Mouse (Mus musculus) heart, postnatal 4 days (tissue): Measurements from ENCODE around the gene Cad. TPM values are rescaled to one million over a fixed set of nuclear protein-coding genes. Genes with fewer than 3 reads are reported as not detected.
"Not testable (repeated sequence)": the region's sequence is repeated elsewhere in the genome, so short reads cannot be mapped to it uniquely, and the experiment has no call there.

ENCODE experiments used
- DNase-seq: peaks from one replicate; pipeline ENCODE4 v3.0.0; 2021
- total RNA-seq, 2 experiments: library from RNA; stranded (reverse); gene quantifications; 2 replicates each; pipeline ENCODE4 v1.2.3; 2021

Cad gene
- 10 to 100 TPM; 33.5 to 40.7 TPM for total RNA-seq

DNA sequence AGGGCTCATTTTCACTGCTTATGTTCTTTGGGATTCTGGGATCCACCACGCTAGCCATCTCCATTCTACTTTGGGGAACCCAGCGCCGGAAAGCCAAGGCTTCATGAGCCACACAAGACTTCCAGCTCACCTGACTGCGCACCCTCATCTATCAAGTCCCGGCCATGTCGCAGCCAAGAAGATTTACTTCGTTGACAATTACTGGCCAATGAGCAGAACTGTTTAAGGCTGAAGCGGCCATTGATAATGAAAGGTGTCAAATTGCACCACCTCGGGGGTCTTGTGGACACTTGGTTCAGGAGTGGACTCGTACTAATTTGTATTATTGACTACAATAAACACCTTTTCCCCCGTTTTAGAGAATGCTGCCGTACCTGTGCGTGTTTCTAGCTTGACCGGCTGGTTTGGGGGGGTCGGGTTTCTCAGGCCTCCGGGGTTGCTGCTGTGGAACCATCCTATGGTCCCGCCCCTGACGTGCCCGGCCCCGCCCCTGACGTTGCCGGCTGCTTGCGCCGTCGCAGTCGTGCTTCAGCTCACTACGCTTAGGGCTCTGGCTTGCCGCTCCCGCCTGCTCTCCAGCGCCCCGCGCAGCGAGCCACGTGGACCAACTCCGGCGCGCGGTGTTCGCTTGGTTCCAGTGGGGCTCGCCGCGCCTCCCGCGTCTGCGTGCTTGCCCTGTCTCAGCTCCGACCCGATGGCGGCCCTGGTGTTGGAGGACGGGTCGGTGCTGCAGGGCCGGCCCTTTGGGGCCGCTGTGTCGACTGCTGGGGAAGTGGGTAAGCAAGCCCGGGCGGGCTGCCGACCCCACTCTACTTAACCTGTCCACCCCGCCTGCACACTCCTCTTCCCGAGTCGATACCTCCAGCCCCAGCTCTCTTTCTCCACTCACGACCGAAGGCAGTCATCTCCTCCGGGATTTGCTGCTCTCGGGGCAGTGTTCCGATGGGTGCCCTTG lies at the start of gene Cad:
Gene Cad, plus strand, starts transcription at position 520 of the 955 bp plus-strand sequence.
- peak; percentile 97 for DNase-seq

DNA sequence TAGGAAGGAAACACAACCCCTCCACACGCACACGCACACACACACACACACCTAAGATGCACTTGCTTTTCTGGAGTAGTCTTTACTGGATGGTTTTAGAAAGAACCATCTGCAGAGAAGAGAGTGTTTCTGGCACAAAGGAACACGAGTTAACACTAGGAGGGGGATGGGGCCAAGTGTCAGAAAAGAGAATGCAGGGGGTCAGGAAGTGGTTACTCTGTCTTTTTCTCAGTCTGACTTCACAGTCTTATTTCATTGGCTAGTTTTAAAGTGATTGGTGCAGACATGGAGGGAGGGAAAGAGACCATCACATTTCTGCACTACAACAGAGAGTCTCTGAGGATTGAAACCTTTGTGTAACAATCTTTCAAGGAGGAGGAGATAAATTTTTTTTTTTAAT lies 41.8 kb upstream of the Cad start:
- DNase-seq, result no peak

- no peak for DNase-seq
These were observed 38.7 kb upstream of the Cad start for GRCm38 (mm10) chr5:31015913-31016312.

- DNase-seq, result not testable (repeated sequence)
These were observed 32.8 kb upstream of the Cad start for GRCm38 (mm10) chr5:31021790-31022189.

- DNase-seq, result no peak
These were observed 31.9 kb upstream of the Cad start for GRCm38 (mm10) chr5:31022690-31023089.

DNA sequence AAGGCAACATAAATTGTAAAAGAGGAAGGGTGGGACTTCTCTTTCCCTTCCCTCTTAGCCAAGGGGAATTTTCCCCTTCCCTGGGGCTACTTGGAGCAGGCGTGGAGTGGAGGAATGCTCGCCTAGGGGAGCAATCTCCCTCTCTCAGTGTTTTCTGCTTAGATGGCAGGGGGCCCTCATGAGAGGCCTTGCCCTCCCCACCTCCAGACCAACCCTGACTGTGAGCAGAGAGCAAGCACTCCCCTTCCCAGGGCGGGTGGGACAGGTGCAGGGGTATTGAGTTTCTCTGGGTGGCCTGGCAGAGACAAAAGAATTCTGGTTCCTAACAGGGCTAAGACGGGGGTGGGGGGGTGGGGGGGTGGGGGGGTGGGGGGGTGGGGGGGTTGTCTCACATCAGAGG lies 31.3 kb upstream of the Cad start:
- DNase-seq, result no peak

DNA sequence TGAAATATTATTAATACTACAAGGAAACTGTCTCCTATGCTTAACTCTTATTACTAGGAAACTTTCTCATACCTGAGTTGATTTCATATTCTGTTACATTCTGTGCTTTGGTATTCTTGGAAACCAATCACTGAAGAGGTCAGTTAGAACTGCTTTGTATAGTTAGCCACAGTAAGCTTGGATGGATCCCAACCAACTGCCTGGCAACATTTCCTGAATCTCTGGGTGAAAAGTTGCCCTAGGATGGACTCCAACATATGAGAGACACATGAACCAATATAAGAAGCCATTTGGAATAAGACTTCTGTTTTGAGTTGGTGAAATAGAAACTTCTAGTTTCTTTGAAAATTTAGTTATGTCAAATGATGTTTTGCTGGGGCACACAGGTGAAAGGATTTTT lies 29.9 kb upstream of the Cad start:
- DNase-seq, result no peak

DNA sequence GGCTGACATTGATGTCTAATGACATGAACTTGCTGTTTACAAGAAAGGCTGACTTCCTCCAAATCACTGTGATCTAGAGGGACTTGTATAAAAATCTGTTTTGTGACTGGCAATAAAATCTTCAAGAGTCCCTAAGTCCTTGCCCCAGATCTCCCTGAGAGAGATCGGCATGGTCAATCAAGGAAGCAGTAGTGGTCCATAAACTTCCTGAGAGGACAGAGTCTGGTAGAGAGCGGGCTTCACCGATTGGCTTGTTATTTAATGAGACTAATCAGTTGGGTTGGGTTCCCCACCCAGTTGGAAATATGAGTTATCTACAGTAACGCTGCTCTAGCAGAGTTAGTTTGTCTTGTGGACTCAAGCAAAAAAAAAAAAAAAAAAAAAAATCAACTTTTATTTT lies 23.7 kb upstream of the Cad start:
- DNase-seq, result no peak

DNA sequence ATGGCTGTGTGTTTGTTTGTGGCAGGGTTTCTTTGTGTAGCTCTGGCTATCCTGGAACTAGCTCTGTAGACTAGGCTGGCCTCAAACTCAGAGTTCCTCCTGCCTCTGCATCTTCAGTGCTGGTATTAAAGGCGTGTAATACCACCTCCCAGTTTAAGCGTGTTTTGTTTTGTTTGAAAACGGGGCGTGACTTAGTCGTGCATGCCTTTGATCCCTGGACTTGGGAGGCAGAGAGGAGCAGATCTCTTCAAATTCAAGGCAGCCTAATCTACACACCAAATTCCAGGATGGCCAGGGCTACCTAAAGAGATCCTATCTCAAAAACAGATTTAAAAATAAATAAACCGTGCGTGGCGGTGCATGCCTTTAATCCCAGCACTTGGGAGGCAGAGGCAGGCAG lies 23.1 kb upstream of the Cad start:
- DNase-seq, result no peak

GRCm38 (mm10) chr5:31034669-31035068 lies 19.9 kb upstream of the Cad start:
- no peak for DNase-seq

DNA sequence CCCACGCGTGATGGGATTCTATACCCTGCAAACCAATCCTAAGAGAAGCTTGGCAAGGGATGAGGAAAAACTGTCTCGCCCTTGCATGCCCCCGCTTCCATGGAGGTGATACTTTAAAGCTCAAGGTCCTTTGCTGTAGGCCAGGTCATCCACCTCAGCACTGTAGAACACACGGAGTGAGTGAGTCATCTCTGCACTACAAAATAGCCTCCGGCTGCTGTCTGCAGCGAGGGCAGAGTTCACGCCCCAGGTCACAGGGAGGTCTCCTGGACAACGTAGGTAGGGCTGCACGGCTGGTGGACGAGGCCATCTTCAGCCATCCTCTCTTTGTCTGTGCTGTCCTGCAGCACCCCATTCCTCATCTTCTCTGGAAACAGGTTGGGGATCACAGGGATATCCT lies 18.0 kb upstream of the Cad start:
- not testable (repeated sequence) for DNase-seq

DNA sequence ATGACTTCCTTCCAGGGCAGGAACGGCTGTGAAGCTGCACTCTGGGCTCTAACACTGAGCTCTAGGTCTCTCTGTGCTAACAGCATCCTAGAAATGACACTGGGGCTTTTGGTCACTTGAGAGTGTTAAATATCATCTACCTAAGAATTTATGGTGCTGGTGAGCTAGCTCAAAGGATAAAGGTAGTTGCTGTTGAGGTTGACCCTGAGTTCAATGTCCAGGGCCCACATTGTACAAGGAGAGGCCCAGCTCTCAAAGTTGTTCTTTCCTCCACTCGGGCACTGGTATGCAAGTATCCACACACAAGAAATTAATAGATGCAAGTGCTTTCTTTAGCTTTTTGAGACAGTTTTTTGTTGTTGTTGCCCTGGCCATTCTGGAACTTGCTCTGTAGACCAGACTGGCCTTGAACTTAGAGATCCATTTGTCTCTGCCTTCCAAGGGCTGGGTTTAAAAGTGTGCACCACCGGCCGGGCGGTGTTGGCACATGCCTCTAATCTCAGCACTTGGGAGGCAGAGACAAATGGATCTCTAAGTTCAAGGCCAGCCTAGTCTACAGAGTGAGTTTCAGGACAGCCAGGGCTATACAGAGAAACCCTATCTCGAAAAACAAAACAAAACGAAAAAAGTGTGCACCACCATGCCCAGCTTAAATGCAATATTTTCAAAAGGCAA lies 16.3 kb upstream of the Cad start:
- DNase-seq, result no peak

DNA sequence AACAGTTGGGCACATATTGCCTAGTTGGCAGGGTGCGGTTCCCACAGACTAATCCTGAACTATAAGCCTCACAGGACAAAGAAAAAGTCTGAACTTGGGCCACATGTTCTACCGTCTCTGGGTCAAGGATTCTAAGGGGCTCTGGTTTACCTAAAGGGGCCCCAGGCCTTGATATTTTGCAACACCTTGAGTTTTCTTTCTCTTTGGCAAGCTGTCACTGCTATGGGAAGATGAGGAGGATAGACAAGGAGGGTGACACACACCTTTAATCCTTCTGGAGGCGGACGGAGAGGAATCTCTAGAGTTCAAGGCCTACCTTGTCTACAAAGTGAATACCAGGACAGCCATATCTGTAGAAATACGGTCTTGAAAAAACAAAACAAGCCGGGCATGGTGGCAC lies 8.2 kb upstream of the Cad start:
- DNase-seq, result no peak

DNA sequence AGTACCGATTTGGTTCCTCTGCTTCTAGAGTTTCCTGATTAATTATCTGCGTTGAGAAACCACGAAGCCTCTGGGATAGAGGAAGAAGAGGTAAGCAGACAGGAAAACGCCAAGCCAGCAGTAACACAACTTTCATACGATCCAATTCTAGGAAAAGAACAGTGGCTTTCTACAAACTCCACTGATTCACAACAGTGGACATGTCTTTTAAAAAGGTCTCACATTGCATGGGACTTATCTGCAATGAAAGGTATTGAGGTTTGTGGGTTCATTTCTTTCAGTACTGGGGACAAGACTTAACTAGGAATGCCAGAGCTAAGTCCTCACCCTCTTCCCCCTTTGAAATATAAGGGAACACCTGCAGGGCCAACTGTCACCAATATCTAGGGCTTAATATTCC lies 7.5 kb upstream of the Cad start:
- no peak for DNase-seq

DNA sequence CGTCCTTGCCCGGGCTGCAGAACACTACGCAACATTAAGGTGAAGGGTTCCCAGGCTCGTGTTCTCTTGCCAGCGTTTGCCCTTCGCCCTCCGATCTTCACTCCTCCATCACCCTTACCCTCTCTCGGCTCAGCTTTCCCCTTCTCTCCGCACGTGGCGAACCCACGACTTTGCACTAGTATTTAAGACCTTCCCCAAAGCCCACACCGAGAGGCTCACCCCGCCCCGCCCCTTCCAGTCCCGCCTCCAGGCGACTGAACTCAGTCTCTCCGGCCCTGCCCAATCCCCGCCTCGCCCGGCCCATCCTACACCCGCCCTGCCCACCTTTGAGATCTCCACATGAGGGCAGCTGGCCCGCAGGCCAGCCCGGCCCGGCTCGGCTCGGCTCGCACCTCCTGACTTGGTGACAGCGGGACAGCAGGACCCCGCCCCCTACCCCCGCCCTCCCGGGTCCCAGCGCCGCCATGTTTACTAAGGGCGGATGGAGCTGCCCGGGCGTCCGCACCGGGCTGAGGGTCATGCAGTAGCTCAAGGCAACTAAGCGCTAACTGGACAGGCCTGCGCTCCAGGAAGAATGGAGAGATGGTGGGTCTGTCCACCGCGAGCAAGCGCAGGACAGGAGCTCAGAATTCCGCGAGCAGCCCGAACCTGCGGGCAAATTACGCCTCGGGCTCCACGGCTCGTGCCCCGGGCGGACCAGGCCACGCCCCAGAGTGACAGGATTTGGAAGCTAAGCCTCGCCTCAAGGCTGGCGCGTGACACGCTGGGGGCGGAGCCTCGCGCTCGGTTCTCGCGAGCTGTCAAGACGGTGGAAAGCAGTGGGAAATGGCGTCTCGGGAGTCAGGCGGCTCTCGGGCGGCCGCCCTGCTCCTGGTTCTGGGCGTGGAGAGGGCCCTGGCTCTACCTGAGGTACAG lies 6.5 kb upstream of the Cad start, which contains the start of gene Atraid:
Gene Atraid, plus strand, starts transcription at position 465 of the 915 bp plus-strand sequence.
- peak; percentile 99 for DNase-seq

GRCm38 (mm10) chr5:31048763-31049641 lies 5.6 kb upstream of the Cad start, which contains the start of gene Slc5a6:
Gene Slc5a6 (minus strand): TSS chr5:31048924.
- peak; percentile 56 for DNase-seq

GRCm38 (mm10) chr5:31050427-31050826 lies 4.2 kb upstream of the Cad start:
- no peak for DNase-seq

GRCm38 (mm10) chr5:31053728-31054127 lies 852 bp upstream of the Cad start:
- not testable (repeated sequence) for DNase-seq

DNA sequence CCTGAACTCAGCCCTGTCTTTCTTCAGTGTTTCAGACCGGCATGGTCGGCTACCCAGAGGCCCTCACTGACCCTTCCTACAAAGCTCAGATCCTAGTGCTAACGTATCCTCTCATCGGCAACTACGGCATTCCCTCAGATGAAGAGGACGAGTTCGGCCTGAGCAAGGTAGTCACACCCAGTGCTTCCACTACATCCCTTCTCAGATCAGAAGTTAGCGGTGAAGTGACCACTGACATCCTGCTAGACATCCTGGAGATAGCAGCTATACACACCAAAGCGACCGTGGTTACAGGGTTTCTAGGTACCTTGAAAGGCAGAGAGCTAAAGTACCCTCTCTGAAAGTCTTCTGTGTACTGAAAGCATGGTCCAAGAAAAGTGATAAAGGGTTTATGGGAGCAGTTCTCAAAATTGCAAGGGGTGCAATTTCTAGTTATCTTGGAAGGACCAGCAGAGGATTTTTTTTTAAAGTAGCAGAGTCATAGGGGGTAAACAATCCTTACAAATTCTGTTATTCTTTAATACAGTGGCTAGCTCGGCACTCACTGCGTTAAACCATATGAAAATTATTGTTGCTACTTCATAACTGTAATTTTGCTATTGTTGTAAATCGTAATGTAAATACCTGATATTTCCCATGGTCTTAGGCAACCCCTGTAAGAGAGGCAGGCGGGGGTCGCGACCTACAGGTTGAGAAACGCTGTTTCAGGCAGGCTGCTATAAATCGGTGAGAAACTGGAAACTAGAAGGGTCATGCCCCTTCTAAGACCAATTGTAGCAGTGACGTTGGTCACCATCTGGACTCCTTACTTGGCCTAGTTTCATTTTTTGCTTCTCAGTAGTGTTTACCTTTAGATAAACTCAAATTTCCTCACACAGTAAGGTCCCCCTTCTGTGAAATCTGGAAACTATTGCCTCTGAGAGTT lies 898 bp downstream of the Cad start:
- DNase-seq, result no peak

DNA sequence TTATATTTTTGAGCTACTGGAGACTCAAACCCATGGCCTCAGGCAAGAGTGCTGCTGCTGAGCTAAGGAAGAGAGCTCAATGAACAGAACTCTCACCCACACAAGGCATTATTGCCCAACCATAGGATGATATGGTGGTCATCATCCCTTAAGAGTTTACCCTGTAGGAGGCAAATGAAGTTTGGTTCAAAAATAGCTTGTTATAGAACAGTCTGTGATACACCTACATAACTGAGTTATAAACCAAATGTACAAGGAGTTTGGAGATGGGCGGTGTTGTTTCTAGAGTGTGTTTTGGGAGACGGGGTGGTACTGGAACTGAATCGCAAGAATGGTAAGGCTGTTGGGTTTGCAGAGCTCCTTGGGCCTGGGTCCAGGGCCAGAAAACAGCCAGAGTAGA lies 15.2 kb downstream of the Cad start:
- DNase-seq, result no peak
